Mouse (Mus musculus) MEL-GATA-1-ER (cell line): ENCODE results near the gene Tra2b.
A peak's percentile ranks its signal among the peaks of the same experiment; 100 is the strongest.
"Not testable (repeated sequence)": the region's sequence is repeated elsewhere in the genome, so short reads cannot be mapped to it uniquely, and the experiment has no call there.

Experiments
- DNase-seq: peaks from one replicate; pipeline ENCODE4 v3.0.0-alpha.2; 2012; ENCODE audit warnings: low read depth; ENCODE audit errors: extremely low read depth

Tra2b gene

GRCm38 (mm10) chr16:22242239-22242866 is 23.5 kb downstream of the Tra2b start:
- no peak for DNase-seq

- no peak for DNase-seq
Observed at GRCm38 (mm10) chr16:22241376-22242238, 24.2 kb downstream of the Tra2b start.

GRCm38 (mm10) chr16:22240856-22241255 is 24.9 kb downstream of the Tra2b start:
- no peak for DNase-seq

GRCm38 (mm10) chr16:22239978-22240377 is 25.8 kb downstream of the Tra2b start:
- no peak for DNase-seq

GRCm38 (mm10) chr16:22238928-22239620 is 26.7 kb downstream of the Tra2b start:
- DNase-seq: no peak

- DNase-seq: not testable (repeated sequence)
Observed at GRCm38 (mm10) chr16:22238402-22238801, 27.4 kb downstream of the Tra2b start.

- no peak for DNase-seq
Observed at GRCm38 (mm10) chr16:22236814-22237213, 29.0 kb downstream of the Tra2b start.

GRCm38 (mm10) chr16:22234535-22234934 is 31.3 kb downstream of the Tra2b start:
- no peak for DNase-seq

GRCm38 (mm10) chr16:22230276-22230675 is 35.5 kb downstream of the Tra2b start:
- not testable (repeated sequence) for DNase-seq

GRCm38 (mm10) chr16:22203501-22203900 is 62.3 kb downstream of the Tra2b start:
- no peak for DNase-seq

GRCm38 (mm10) chr16:22201858-22202257 is 63.9 kb downstream of the Tra2b start:
- peak; percentile 47 for DNase-seq

- no peak for DNase-seq
Observed at GRCm38 (mm10) chr16:22200476-22200875, 65.3 kb downstream of the Tra2b start.
